Mouse (Mus musculus): ENCODE measurements around the gene Faf2.

The Faf2 gene

DNA sequence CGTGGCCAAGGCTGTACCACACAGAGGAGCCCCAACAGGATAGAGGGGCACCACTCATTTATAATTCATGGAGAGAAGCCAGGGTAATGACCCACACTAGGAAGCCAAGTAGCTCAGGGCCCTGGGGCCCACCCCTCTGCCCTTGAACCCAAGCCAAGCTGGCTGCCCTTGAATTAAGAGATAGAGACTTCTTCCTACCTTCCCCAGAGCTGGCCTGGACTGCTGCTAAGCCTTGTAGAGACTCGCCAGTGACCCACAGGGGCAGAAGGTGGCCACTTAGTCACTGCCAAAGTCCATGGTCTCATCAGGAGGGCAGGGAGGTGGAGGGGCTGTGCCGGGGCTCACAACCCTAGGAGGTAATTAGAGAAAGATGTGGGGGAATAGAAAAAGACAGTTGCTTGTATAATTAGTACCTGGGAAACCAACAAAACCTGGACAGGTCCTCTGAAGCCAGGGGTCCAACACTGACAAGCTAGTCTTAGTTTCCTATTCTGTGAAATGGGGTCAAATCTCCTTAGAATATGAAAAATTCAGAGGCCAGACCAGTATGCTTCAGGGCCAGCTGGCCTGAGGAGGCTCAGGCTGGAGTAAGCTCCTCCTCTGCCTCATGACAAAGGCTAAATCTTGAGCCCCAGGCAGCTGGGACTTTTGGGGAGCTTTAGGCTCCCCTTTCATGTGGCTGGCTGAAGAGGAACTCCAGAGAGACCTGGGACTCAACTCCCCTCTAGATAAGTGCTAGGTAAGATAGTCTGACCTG lies 62.7 kb downstream of the Faf2 start:
- no peak for DNase-seq

DNA sequence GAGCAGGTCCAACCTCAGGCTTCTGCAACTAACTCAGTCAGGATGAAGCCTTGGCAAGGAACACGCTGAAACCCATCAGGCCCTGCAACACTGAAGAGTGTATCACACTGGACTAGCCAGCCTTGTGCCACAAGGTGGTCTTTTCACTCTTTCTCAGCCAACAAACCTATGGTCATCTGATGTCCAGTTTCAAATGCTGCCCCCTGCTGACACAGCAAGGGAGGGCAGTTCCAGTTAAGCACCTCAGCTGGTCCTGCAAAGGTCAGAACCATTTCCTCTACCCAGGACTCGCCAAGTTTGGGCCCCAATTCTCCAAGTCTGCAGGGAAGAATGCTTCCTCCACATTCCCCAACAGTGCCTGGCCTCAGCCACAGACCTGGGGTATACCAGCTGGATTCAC lies 63.6 kb downstream of the Faf2 start:
- DNase-seq = no peak

DNA sequence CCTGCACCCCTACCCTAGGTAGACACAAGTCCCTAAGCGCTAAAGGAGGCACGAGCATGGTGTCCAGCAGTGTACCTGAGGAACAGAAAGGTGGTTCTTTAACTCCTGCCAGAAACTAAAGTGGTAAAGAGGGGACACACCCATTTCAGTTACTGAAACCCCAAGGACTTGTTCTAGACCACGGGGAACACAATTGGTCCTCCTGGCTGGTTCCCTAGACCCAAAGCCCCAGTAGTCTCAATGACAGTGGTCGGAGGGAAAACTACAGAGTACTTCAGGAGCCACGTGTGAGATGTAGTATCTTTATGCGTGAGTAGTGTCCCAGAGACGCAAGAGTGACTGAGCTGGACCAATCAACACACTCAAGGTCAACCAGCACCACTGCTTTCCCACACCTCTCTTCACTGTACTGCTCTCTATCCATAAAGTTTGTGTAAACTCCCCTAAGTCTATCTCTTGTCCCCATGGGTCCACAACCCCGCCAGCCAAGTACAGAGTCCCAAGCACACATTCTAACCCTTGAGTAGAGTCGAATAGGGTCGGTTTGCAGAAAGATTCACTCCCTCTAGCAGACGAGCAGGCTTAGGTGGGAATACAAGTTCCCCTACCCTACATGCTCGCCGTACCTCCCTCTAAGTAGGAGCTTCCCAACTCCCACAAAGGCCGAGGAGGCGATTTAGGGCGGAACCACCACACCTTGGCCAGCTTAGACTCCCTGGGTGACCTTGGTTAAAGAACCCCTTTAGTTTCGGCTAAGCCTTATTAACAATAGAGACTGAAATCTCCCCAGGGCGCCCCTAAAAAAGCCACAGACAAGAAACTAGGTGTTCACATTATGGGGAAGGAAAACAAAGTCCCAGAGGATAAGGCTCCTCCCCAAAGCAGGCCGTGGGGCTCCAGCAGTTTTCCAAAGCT lies 64.8 kb downstream of the Faf2 start:
- peak; percentile 17 for DNase-seq

DNA sequence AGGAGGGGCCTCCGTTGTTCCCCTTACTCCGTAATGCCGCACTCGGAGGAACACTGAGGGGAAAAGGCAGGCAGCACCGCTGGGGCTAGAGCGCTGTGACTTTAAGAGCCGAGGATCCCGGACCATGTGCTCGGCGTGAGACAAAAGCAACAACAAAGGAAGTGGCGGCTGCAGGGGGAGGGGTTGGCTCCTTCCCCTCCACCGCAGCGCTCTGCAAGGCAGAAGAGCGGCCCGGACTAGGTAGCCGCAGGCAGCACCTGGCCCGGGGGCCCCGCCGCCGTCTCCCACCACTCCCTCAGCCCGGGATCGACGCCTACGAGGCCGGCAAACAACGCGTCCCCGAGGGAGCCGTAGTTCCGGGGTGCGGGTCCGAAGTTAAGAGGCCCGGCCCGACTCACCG lies 65.5 kb downstream of the Faf2 start:
- peak; percentile 89 for DNase-seq

DNA sequence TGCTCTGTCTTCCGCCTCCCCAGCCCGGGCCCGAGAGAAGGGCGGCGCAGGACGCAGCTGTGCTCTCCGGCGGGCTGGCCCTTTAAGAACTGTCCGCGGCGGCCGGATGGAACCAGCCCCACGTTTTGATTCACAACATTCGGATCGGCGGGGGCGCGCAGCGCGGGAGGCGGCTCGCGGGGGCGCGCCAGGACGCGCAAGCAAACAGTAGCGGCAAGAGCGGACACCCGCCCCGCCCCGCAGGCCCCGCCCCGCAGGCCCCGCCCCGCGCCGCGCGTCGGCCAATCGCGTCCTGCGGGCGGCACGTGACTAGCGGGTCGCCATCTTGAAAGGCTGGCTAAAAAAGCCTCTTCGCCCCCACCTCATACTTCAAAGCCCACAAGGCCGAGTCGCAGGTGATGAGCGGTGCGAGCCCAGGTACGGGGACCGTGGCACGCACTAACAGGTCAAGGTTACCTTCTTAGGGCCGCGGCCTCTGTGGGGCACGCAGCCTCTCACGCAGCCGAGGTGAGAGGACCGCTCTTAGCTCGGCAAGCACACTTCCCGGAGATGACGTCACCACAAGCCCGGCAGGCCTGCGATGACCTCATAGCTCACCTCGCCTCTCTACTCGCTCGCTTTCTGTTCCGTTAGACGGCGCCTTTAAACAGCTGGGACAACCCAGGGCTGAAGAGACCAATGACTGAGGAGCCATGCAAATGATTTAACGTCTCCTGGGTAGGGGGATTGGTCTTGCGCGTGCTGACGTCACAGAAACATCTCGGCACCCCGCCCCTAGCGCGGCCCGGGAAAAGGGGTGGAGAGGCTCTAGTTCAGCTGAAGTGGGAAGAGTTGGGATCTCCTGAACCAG lies 66.2 kb downstream of the Faf2 start:
- DNase-seq = peak; percentile 97

DNA sequence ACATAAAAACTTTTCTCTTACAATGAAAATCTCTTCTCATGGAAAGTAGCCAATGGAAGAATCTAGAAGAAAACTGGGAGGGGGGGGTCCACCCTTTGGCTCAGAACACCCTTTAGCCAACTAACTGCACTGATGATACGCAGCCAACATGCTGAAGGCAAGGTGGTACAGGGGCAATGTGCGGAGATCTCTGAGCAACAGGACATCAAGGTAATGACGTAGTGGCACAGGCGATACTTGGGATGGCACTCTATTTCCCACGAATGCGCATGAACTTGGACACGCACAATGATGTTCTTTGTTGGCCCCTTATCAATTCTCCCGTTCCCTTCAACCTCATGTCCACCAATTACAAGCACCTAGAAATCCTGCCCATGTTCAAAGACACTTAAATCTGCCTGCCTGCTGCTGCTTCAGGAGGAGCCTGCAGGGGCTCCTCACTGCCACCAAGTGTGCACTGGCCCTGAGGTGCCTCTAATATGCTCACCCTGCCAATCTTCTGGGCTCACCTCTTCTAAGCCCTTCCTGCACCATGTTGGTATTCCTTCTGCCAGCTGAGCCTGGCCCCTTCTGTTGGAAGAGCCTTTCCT lies 68.7 kb downstream of the Faf2 start:
- no peak for DNase-seq

DNA sequence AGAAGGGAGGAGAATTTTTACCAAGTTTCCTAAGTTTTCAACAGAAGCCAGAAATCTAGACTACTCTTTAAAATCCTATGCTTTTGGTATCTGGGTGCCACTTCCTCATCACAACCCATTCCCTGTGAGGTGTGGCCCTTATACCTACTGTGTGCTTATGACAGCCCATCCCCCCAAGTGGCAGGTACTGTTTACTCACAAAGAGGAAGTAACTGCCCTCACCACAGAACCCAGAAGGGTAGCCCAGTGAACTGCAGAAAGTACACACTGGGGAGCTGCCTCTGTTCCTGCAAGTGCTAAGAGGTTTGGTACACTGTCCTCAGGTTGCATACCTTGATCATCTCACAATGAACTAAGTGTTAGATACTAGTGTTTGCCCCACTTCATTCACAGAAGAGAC lies 70.2 kb downstream of the Faf2 start:
- peak; percentile 16 for DNase-seq

DNA sequence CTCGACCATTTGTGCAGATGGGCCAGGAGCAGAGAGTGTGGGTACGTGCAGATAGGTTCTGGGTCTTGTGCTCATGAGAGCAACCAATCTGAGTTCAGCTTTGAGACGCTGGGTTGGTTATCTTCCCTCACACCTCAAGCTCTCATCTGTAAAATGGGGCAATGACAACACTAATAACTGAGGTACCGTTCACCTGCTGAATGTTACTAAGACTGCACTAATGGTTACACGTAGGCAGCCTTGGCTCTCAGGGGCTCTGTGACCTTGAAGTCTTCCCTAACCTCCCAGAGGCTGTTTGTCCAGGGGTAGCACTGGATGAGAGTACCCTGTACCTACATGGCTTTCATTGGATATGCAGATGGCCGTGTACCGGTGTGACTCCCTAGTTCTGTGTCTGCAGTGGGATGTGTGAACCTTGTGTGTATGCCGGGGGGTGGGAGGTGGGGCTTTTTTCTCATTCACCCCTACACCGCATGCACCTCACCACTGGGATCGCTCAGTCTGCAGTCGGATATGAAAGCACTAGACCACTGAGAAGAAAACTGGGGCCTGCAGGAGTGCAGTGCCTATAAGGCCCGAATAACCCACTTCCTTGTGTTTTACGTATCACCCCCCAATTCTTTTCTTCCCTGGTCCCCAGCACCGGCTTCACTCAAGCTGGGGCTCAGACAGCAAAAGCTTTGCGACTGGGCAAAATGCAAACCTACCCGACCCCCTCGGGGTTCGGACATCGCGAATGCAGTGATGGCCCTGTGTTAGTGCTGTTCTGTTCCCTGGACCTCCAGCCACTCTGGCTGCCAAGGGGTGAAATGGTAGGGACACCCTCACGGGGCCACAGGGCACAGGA lies 71.3 kb downstream of the Faf2 start:
- DNase-seq = no peak

DNA sequence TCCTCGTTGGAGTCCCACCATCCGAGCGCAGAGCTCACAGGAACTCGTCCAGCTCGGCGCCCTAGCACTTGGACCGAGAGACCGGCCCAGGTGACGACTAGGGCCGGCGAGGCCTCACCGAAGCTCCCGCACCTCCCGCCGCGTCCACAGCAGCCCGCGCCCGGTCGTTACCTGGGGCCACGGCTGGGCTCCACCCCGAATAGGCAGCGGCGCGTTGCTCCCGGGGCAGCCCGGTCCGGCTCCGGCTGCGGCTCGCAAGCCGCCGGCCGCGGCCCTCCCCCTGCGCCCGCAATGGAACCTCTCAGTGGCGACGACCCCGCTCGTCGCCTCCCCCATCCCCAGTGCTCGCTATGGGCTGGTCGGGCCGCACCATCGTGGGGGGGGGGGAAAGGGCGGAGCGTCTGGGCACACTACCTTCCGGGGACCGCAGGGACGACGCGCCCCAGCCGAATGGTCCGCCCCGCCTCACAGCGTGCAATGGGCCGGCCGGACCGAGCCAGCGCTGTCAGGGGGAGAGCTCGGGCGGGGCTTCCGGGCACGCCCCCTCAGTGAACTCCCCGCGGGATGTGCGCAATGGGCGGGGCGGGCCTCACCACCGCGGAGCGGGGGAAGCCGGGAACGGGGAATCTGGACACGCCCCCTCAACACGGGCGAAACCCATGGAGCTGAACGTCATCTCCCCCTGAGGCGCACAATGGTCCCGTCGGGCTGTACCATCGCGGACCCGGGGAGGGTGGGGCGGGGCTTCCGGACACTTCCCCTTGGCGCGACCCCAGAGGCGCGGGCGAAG lies 72.2 kb downstream of the Faf2 start, which contains the start of gene Rnf44:
Gene Rnf44, minus strand, starts transcription at position 350 of the 790 bp plus-strand sequence.
- DNase-seq = peak; percentile 99

DNA sequence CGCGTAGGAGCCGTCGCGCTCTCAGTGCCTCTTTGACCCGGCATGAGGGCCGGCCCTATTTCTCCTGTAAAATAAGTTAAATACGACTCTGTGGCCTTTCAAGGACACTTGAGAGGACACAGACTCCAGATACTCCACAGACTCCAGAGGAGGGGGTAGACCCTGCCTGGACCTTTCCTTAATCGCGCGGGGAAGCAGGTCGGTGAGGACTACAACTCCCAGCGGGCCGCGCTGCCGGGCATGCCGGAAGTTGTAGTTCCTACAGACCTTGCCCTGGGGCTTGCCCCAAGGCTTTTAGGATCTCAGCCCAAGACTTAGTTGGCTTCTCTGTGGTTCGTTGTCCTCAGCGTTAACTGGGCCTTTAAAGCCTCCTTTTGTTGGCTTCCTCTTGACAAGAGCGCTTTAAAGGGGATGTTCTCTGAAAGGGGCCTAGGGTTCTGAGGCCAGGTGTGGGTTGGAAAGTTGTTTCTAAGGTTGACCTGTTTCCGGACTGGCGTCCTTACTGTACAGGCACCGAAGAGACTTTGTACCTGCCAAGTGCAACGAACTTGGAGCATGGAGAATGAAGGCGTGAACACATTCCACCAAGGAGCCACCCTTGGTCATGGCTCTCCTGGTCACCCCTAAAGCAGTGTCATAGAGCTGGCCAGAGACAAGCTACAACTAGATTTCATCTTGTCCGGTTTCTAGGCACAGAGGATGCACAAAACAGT lies 72.9 kb downstream of the Faf2 start:
- DNase-seq = peak; percentile 93

DNA sequence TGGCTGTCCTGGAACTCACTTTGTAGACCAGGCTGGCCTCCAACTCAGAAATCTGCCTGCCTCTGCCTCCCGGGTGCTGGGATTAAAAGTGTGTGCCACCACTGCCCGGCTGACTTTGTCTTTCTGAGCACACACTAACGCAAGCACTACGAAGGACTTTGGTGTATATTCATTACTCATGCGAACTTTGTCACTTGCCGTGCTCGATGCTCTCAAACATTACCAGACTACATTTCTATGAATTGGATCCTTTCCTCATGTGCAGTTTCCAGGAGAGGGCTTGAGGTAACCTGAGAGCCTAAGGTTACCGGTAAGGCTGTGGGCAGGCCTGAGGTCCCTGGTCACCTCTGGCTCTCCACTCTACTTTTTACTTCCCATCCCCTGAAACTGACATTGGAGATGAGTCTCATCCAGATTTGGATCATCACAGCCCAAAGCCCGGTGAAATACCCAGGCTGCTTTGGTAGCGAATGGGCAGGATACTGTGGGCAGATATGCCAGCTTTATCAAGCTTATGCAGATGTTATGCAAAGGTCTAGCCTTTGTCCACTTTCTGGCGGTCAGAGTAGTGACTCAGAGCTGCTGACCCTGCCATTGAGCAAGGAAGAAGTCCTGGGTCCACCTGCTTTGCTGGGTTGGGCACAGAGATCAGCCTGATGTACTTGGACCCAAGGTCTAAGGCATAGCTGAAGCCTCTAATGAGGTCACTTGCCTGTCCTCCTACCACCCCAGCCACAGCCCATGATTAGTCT lies 74.1 kb downstream of the Faf2 start:
- no peak for DNase-seq

DNA sequence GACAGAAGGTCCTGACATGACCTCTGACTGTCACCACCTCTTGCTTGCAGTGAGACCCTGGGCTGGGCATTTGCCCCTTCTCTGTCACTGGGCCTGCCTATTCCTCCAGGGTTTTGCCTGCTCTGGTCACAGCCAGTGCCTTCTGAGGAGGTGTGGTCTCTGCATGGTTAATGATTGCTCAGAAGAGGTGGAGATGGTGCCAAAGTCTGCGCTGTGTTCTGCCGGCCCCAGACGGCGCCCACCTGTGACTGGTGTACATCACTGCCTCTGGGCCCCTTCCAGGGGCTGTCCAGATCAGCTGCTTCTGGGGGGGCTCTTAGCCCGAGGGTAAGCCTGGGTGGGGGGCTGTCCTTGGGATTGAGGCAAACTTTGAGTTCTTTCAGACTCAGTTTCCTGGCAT lies 79.7 kb downstream of the Faf2 start, which contains the start of gene Cdhr2:
Gene Cdhr2, plus strand, starts transcription at position 219 of the 400 bp plus-strand sequence.
- no peak for DNase-seq

DNA sequence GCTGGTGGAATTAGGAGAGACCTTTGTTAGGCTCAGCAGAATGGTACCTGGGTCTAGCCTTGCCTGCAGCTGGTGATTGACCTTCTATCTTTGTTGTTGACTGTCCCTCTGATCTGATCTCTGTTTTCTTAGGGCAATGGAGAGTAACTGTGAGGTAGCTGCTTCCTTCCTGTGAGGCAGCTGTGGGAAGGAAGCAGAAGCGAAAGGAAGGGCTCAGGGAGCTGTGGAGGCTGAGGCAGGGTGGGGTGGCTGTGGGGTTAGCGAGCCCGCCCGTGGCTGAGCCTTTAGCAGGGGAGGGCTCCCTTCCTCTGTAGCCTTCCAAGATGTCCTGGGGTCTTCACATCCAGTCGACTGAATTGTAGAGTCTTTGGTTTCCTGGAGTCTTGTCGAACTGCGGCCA lies 80.9 kb downstream of the Faf2 start:
- DNase-seq = no peak

DNA sequence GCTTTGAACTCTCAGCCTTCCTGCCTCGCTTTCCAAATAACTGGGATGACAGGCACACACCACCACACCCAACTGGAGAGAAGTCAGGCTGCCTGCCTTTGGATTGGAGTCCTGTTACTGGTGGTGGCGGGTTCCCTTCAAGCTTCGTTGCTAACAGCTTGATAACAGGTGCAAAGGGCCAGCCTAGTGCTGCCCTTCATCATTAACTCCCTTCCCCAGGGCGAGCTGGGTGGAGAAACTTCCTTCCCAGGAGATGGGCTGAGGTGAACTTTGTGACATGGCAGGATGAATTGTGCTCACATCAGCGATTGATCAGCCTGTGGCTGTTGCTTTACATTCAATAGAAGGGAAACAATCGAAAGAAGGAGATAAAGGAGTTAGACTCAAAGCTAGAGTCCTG lies 83.3 kb downstream of the Faf2 start:
- DNase-seq = no peak

DNA sequence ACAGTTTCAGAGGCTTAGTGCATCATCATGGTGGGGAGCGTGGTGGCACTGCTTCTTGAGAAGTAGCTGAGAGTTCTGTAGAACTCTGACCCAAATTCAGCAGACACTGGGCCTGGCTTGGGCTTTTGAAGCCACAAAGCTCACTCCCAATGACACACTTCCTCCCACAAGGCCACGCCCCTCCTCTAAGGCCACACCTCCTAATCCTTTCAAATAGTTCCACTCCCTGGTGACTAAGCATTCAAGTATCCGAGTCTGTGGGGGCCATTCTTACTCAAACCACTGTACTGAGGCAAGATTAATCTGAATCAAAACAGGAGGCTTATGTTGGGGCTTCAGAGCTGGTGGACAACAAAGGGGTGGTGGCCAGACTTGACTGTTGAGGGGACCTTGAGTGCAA lies 89.3 kb downstream of the Faf2 start:
- no peak for DNase-seq
